ENCODE assay signal across 8 mouse cellular contexts in genomic region chr1:131096132-131096695, GRCm38 (mm10). TPM values are rescaled to one million over a fixed set of nuclear protein-coding genes. Genes with fewer than 3 reads are reported as not detected.
DNase-seq lines count a peak whose midpoint lies in the region; ATAC-seq lines count a peak whose summit lies in the region.

No protein-coding gene starts in this region.

- H3K9ac ChIP-seq in midbrain, embryonic 14.5 days (replicated peaks; ENCODE audit: low read length), result peak overlapping the region; percentile 86

- no peaks in the 10 kb centered on the region for H3K9me3 ChIP-seq in midbrain, embryonic 14.5 days (ENCODE audit: control insufficient read depth, low read length)

- H3K27ac ChIP-seq in midbrain, embryonic 14.5 days (replicated peaks; ENCODE audit: low read depth, low read length), result peak overlapping the region; percentile 82

- H3K27me3 ChIP-seq in midbrain, embryonic 14.5 days (ENCODE audit: control insufficient read depth, insufficient read depth, low read length), result no peaks in the 10 kb centered on the region

- no peak for ATAC-seq in midbrain, embryonic 14.5 days (ENCODE audit: low FRiP score, low TSS enrichment)

- peaks cover 29% of the 10 kb centered on the region for H3K4me1 ChIP-seq in midbrain, embryonic 14.5 days (ENCODE audit: control insufficient read depth, insufficient read depth, low read length)

- peak overlapping the region; percentile 90 for H3K4me3 ChIP-seq in midbrain, embryonic 14.5 days (replicated peaks; ENCODE audit: low read depth, low read length)

- peak overlapping the region; percentile 80 for H3K4me2 ChIP-seq in midbrain, embryonic 14.5 days (ENCODE audit: low read length)

- WGBS in midbrain, embryonic 14.5 days, result 17% methylated on average over 9 of the region's 9 CpGs

- peak; percentile 36 for DNase-seq in kidney, adult 9 months
- no peak for DNase-seq in kidney, postnatal 25 days
- DNase-seq in R1 (ENCODE audit: low read depth, low spot score), result peak; percentile 28
- DNase-seq in induced T-regulatory cell, adult 2 months (ENCODE audit: low read depth), result peak; percentile 74
- no peak for DNase-seq in midbrain, embryonic 14.5 days
- no peak for DNase-seq in spleen, postnatal 14 days (ENCODE audit: low spot score in 2 of 2)
- DNase-seq in right cerebral cortex, postnatal 10 days (ENCODE audit: low spot score in 2 of 2), result no peak
- no peak for DNase-seq in retina, postnatal 1 day

- no peaks in the 10 kb centered on the region for H3K36me3 ChIP-seq in midbrain, embryonic 14.5 days (ENCODE audit: control insufficient read depth, insufficient read depth, low read length)

RNA-seq across cellular contexts. Expression of gene Mapkapk2, which starts 1.4 kb away (rescaled TPM):
- 25.0 and 35.0 TPM in 2 replicates for polyA plus RNA-seq in midbrain, embryonic 14.5 days (2014; fragmentation: Nextera tagmentation; extraction: Ambion mirVana)

RNA-seq across cellular contexts. Expression of gene Dyrk3, which starts 41.9 kb away (rescaled TPM):
- polyA plus RNA-seq in midbrain, embryonic 14.5 days (2014; fragmentation: Nextera tagmentation; extraction: Ambion mirVana), result 14.8 and 18.7 TPM in 2 replicates

RNA-seq across cellular contexts. Expression of gene Eif2d, which starts 56.8 kb away (rescaled TPM):
- 47.3 and 54.8 TPM in 2 replicates for polyA plus RNA-seq in midbrain, embryonic 14.5 days (2014; fragmentation: Nextera tagmentation; extraction: Ambion mirVana)

Comparison
In these comparisons a context has a peak if more than half of its experiments do, and no peak if none do; other contexts are left out.
1. DNase-seq: peak in kidney, adult 9 months (single experiment), R1 (single experiment) and induced T-regulatory cell, adult 2 months (single experiment); none in kidney, postnatal 25 days (0 of 2), midbrain, embryonic 14.5 days (single experiment), spleen, postnatal 14 days (0 of 2), right cerebral cortex, postnatal 10 days (0 of 2) and retina, postnatal 1 day (single experiment).